Mouse (Mus musculus) embryonic facial prominence, embryonic 10.5 days (tissue): ENCODE measurements at regions not wholly inside any gene's neighbourhood (a gene's known extent, or its start where the extent isn't known, plus 50 kb on each side); places are given as distances from the start of the nearest gene placed in this dataset.

Experiments used
- DNase-seq: peaks from one replicate; pipeline ENCODE4 v3.0.0-alpha.2; 2017; ENCODE audit warnings: low spot score
- H3K27ac ChIP-seq: fragments of 300-500 bp; sonication (generic); replicated peaks from 2 replicates; pipeline ENCODE4 v1.5.1; 2016; ENCODE audit warnings: mild to moderate bottlenecking
- H3K27me3 ChIP-seq: fragments of 300-500 bp; sonication (generic); replicated peaks from 2 replicates; pipeline ENCODE4 v1.6.1; 2016; ENCODE audit warnings: low read depth, mild to moderate bottlenecking; ENCODE audit not compliant: poor library complexity, severe bottlenecking
- H3K36me3 ChIP-seq: fragments of 300-500 bp; sonication (generic); replicated peaks from 2 replicates; pipeline ENCODE4 v1.6.1; 2016; ENCODE audit warnings: mild to moderate bottlenecking, moderate library complexity
- H3K4me1 ChIP-seq: fragments of 300-500 bp; sonication (generic); 2 replicates; pipeline ENCODE4 v1.6.1; 2016
- H3K4me3 ChIP-seq: fragments of 300-500 bp; sonication (generic); 2 replicates; pipeline ENCODE4 v1.5.1; 2016; ENCODE audit warnings: mild to moderate bottlenecking, moderate library complexity
- H3K9me3 ChIP-seq: fragments of 300-500 bp; sonication (generic); 2 replicates; pipeline ENCODE4 v1.6.1; 2016; ENCODE audit warnings: mild to moderate bottlenecking
- WGBS: fragments of 180-500 bp; shearing (Covaris S2); methylation state at CpG from one replicate; pipeline ENCODE4 v1.1.7; 2016; 5-methylcytosine and 5-hydroxymethylcytosine counted together

DNA sequence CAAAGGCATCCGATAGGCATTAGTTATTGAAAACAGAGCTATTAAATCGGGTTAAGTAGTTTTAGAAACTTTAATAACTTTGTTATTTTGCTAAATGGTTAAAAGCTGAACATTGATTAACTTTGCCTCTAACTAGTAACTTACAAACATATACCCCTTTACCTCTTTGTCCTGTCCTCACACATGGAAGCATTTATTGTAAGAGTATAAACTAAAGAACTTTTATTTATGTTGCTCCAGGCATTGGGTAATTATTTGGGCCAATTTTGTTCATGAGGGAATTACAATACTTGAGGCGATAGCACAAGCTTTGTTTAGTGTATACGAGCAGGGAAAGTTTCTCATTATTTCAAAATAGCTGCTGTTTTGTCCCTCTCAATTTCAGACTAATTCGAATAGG lies 328.4 kb upstream of the Gm9008 start:
- Histone ChIP-seq H3K4me1 (no peaks in the 10 kb centered on the region), H3K27ac (no peak overlapping the region), H3K9me3 (no peaks in the 10 kb centered on the region), H3K36me3 (no peaks in the 10 kb centered on the region), H3K4me3 (no peak overlapping the region), H3K27me3 (no peaks in the 10 kb centered on the region)
- DNase-seq = no peak
- WGBS = 48% methylated on average over 5 of the region's 5 CpGs

DNA sequence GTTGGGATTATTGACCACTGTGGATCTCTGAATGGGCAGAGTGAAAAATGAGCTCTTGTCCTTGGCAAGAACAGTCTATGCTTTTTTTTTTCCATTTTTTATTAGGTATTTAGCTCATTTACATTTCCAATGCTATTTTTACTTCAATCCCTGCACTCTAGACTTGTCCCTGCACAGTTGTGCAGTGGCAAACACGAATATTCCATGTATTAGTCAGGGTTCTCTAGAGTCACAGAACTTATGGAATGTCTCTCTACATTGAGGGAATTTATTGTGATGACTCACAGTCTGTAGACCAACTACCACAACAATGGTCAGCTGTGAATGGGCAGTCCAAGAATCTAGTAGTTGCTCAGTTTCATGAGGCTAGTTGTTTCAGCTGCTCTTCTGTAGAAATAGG lies 305.4 kb upstream of the Gm9008 start:
- Histone ChIP-seq H3K27ac (no peak overlapping the region), H3K36me3 (no peaks in the 10 kb centered on the region), H3K4me3 (no peak overlapping the region), H3K4me1 (no peaks in the 10 kb centered on the region), H3K9me3 (no peaks in the 10 kb centered on the region), H3K27me3 (no peaks in the 10 kb centered on the region)
- DNase-seq = no peak
- WGBS = 66% methylated on average over 1 of the region's 1 CpGs

DNA sequence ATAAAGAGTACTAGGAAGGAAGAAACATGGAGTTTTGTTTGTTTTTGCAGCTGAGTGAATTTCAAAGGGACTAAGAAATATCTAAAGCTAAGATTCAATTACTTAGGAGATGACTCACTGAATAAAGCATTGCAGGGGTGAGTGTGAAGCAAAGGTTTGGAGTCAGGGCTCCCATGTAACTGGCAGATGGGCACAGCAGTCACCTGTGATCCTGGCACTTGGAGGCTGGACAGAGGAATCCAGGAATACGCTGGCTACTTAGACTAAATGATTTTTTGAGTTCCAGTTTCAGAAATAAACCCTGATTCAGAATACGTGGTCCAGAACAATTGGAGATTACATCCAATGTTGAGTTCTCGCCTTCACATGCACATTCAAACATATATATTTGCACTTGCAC lies 282.6 kb upstream of the Gm9008 start:
- no peak for DNase-seq
- no peaks in the 10 kb centered on the region for H3K36me3 ChIP-seq
- H3K4me3 ChIP-seq = no peak overlapping the region
- H3K4me1 ChIP-seq = no peaks in the 10 kb centered on the region
- no peak overlapping the region for H3K27ac ChIP-seq
- WGBS = 88% methylated on average over 3 of the region's 3 CpGs
- H3K27me3 ChIP-seq = no peaks in the 10 kb centered on the region
- no peaks in the 10 kb centered on the region for H3K9me3 ChIP-seq

DNA sequence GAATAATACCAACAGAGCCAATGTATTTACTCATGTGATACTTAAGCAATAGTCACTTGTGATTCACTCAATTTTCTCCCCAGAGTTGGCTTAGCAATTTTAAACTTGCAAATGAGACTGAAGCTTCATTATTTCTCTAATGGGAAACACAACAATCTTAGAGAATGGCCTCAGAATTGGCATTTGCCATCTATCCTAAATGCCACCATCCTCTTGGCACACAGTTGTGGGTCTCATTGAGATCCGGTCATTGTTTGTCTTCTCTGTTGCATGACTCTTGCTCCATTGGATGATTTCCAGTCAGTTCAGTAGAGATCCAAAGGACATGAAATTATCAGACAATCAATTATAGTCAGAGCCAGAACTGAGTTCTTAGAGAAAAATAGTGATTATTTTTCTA lies 280.6 kb upstream of the Gm9008 start:
- H3K4me3 ChIP-seq = no peak overlapping the region
- WGBS = 93% methylated on average over 1 of the region's 1 CpGs
- DNase-seq = no peak

DNA sequence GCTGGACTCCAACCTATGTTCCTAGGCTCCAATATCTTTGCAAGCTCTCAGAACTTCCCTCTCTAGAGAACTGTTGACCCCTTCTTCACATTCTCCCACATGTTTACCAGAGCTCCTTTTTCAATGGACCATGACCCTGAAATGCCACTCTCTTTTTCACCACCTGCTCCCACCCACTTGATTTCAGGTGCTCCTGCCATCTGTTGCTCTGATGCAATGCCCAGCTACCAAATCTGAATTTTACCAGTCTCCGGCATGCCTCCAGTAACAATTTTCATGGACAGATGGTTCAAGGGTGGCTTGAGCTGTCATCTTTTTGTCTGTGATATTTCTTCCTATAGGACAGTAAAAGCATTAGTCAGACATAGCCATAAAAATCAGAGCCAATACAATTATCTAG lies 279.5 kb upstream of the Gm9008 start:
- no peaks in the 10 kb centered on the region for H3K27me3 ChIP-seq
- H3K36me3 ChIP-seq = no peaks in the 10 kb centered on the region
- no peaks in the 10 kb centered on the region for H3K4me1 ChIP-seq
- no peak overlapping the region for H3K27ac ChIP-seq
- no peaks in the 10 kb centered on the region for H3K9me3 ChIP-seq
- no peak overlapping the region for H3K4me3 ChIP-seq
- WGBS = 97% methylated on average over 1 of the region's 1 CpGs
- DNase-seq = no peak

More for the DNA sequence above, 280.6 kb upstream of the Gm9008 start:
- H3K27ac ChIP-seq = no peak overlapping the region
- no peaks in the 10 kb centered on the region for H3K27me3 ChIP-seq
- H3K4me1 ChIP-seq = no peaks in the 10 kb centered on the region
- no peaks in the 10 kb centered on the region for H3K36me3 ChIP-seq
- H3K9me3 ChIP-seq = no peaks in the 10 kb centered on the region

DNA sequence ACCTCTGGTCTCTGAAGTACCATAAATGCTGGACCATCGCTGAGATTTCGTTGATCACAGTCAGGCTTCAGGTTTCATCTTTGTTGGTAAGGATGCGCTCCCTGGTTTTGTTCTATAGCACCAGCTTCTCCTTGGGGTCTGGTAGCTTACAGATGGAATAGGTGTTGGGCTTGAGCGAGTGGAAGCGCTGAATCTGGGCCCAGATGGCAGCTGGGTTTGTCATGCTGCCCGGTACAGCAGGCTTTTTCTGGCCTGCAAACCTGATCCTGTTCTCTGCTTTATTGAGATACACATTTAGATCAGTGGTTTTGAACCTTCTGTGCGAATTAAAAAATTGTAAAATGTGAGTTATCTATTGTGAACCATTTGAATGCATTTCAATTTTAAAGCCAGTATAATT lies 266.3 kb upstream of the Gm9008 start:
- Histone ChIP-seq H3K4me1 (no peaks in the 10 kb centered on the region), H3K27me3 (no peaks in the 10 kb centered on the region), H3K27ac (no peak overlapping the region), H3K4me3 (no peak overlapping the region), H3K36me3 (no peaks in the 10 kb centered on the region), H3K9me3 (no peaks in the 10 kb centered on the region)
- WGBS = 92% methylated on average over 7 of the region's 7 CpGs
- DNase-seq = no peak

DNA sequence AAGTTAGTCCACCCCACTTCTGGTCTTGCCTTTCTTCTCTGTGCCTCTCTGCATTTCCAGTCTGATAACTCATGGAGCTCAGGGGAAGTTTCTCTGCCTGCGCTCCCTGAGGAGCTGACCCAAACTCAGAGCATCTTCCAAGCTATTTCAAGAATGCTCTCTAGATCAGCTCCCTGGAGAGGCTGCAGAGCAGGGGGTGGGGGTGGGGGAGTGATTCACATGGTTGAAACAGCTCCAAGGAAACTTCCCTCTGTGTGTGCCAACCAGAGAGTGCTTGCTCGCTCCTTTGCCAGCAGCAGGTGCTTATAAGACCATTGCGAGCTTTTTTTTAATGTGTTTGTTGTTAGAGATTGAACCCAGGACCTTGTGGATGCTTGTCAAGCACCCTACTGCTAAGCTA lies 257.3 kb upstream of the Gm9008 start:
- Histone ChIP-seq H3K27ac (no peak overlapping the region), H3K9me3 (no peaks in the 10 kb centered on the region)
- 46% methylated on average over 3 of the region's 3 CpGs for WGBS

More for the DNA sequence above, 257.3 kb upstream of the Gm9008 start:
- no peak overlapping the region for H3K4me3 ChIP-seq
- H3K4me1 ChIP-seq = peaks cover 9% of the 10 kb centered on the region
- peak; percentile 12 for DNase-seq
- H3K27me3 ChIP-seq = no peaks in the 10 kb centered on the region
- no peaks in the 10 kb centered on the region for H3K36me3 ChIP-seq
